Mouse (Mus musculus): ENCODE data around the gene Wdr74. TPM values are rescaled to one million over a fixed set of nuclear protein-coding genes. Genes with fewer than 3 reads are reported as not detected.

Gene Wdr74
- polyA plus RNA-seq (2015; fragmentation: Nextera tagmentation; extraction: Ambion mirVana) = 45.3 and 48.7 TPM in 2 replicates

DNA sequence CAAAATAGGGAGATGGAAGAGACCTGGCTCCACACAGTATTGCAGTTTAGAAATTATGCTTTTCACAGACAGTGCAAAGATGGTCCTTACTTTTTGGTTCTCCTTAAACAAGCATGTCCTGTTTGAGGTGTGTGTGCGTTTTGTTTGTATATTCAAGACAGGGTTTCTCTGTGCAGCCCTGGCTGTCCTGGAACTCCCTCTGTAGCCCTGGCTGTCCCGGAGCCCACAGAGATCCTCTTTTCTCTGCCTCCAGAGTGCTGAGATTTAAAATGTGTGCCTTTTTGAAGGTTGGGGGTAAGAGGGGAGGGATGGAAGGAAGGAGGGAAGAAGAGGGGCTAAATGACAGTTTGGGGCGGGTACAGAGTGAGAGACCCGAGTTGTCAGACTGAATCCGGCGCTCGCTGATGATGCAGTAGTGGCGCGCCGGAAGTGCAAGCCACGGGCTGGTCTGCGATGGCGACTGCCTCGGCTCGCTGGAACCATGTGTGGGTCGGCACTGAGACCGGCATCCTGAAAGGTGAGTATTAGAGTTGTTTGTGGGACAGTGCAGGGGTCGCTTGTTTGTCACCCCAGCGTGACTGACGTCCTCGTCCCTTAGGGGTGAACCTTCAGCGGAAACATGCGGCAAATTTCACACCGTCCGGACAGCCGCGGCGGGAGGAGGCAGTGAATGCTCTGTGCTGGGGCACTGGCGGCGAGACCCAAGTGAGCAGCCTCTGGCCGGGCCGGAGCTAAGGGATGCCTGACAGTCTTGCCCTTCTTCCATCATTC is at the start of gene Wdr74:
Wdr74 (plus strand) TSS at position 439 of the 771 bp plus-strand sequence.
- H3K4me3 ChIP-seq (ENCODE audit: low read depth, low read length) = peak within 1 kb of the TSS; percentile 73
- ATAC-seq (peak; percentile 95), DNase-seq (ENCODE audit: low spot score) (peak; percentile 90)
- peak within 1 kb of the TSS; percentile 84 for H3K4me2 ChIP-seq (replicated peaks; ENCODE audit: low read depth, low read length)
- no peak for TF ChIP-seq EP300 (IDR thresholded peaks at IDR 0.05)
- TF ChIP-seq CTCF (IDR thresholded peaks at IDR 0.05) = no peak
- peak within 1 kb of the TSS; percentile 58 for H3K9ac ChIP-seq (replicated peaks; ENCODE audit: low read depth)
- no peaks in the 10 kb centered on the region; the same call in 1 of the 2 replicates for H3K36me3 ChIP-seq (ENCODE audit: insufficient read depth, low read length)
- no peak within 1 kb of the TSS; the same call in 1 of the 2 replicates for H3K27ac ChIP-seq (ENCODE audit: low read length)
- peaks cover 3% of the 10 kb centered on the region; the same call in 1 of the 2 replicates for H3K4me1 ChIP-seq (ENCODE audit: insufficient read depth, low read depth, low read length)
- H3K27me3 ChIP-seq (replicated peaks; ENCODE audit: insufficient read depth, low read length) = no peaks in the 10 kb centered on the region
- under 1% methylated on average over 32 of the region's 32 CpGs for WGBS
- no peaks in the 10 kb centered on the region for H3K9me3 ChIP-seq (ENCODE audit: low read length)

DNA sequence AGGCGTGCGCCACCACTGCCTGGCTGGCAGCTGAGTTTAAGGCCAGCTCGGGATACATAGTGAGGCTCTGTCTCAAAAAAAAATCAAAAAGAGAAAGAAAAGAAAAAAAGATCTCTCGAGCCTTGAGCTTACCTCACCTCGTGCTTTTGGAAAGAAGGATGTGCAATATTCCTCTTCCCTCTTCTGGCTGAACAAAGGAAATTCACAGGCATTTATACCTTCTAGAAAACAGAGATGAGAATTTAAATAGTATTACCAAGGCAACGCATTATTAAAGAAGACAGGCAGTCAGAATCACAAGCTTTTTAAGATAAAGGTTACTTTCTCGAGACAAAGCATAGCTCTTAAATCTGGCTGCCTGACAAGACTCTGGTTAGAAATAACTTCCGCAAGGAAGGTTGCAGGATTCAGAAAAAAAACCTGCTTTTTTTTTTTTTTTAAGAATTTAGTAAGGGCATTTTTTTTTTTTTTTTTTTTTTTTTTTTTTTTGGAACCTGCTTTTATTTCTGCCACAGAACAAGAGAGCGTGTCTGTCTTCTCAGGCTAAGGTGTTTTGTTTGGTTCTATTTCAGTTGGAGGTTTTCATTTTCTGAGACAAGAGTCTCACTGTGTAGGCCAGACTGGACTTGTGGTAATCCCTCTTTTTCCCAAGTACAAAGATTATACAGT is 43.6 kb upstream of the Wdr74 start:
- H3K4me1 ChIP-seq (ENCODE audit: insufficient read depth, low read depth, low read length) = no peaks in the 10 kb centered on the region
- ATAC-seq (no peak), DNase-seq (ENCODE audit: low spot score) (no peak)
- no peaks in the 10 kb centered on the region for H3K27me3 ChIP-seq (replicated peaks; ENCODE audit: insufficient read depth, low read length)
- no peak for TF ChIP-seq CTCF (IDR thresholded peaks at IDR 0.05)
- no peak for TF ChIP-seq EP300 (IDR thresholded peaks at IDR 0.05)
- no peak overlapping the region for H3K4me2 ChIP-seq (replicated peaks; ENCODE audit: low read depth, low read length)
- WGBS = 50% methylated on average over 9 of the region's 9 CpGs
- no peaks in the 10 kb centered on the region for H3K36me3 ChIP-seq (ENCODE audit: insufficient read depth, low read length)
- H3K27ac ChIP-seq (ENCODE audit: low read length) = no peak overlapping the region
- H3K4me3 ChIP-seq (ENCODE audit: low read depth, low read length) = no peak overlapping the region
- no peaks in the 10 kb centered on the region for H3K9me3 ChIP-seq (ENCODE audit: low read length)
- H3K9ac ChIP-seq (replicated peaks; ENCODE audit: low read depth) = no peak overlapping the region

DNA sequence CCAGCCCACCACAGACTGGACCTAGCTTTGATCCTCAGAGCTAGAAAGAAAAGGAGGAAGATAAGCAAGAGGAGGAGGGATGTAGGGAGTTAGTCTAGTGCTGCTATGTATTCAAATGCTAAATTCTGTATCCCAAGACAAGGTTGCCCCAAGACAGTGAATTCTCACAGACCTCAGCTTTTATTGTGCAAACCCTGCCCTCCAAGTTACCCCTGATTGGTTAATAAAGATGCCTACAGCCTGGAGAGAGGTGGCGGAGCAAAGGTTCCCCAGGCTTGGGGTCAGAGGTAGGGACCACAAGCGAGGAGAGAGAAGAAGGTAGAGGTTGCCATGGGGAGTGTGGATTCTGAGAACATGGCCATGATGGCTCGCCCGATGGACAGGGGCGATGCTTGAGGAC is 42.9 kb upstream of the Wdr74 start:
- H3K9ac ChIP-seq (replicated peaks; ENCODE audit: low read depth) = no peak overlapping the region
- no peaks in the 10 kb centered on the region for H3K36me3 ChIP-seq (ENCODE audit: insufficient read depth, low read length)
- WGBS = 86% methylated on average over 5 of the region's 5 CpGs
- TF ChIP-seq CTCF (IDR thresholded peaks at IDR 0.05) = no peak
- no peak for TF ChIP-seq EP300 (IDR thresholded peaks at IDR 0.05)
- no peak overlapping the region for H3K27ac ChIP-seq (ENCODE audit: low read length)
- no peaks in the 10 kb centered on the region for H3K9me3 ChIP-seq (ENCODE audit: low read length)
- H3K4me2 ChIP-seq (replicated peaks; ENCODE audit: low read depth, low read length) = no peak overlapping the region
- H3K27me3 ChIP-seq (replicated peaks; ENCODE audit: insufficient read depth, low read length) = no peaks in the 10 kb centered on the region
- ATAC-seq (no peak), DNase-seq (ENCODE audit: low spot score) (no peak)
- H3K4me3 ChIP-seq (ENCODE audit: low read depth, low read length) = no peak overlapping the region
- H3K4me1 ChIP-seq (ENCODE audit: insufficient read depth, low read depth, low read length) = no peaks in the 10 kb centered on the region

DNA sequence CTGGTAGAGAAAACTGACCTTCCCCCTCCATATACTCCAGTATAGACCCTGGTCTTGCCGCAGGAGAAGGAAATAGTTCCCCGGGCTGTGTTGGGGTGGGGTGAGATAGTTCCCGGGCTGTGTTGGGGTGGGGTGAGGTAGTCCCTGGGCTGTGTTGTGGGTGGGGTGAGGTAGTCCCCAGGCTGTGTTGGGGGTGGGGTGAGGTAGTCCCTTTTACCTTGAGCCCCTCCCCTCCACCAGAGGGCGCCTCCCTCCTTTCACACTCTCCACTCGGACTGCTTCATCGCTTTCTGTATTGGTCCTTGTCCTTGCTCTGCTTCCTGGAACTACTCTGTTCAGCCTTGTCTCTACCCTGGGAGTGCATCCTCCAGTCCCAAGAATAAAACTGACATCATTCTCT is 40.3 kb upstream of the Wdr74 start:
- peak; percentile 81 for ATAC-seq
- WGBS = 35% methylated on average over 5 of the region's 6 CpGs
- Histone ChIP-seq H3K9me3 (ENCODE audit: low read length) (no peaks in the 10 kb centered on the region), H3K4me2 (replicated peaks; ENCODE audit: low read depth, low read length) (no peak overlapping the region), H3K4me1 (ENCODE audit: insufficient read depth, low read depth, low read length) (no peaks in the 10 kb centered on the region), H3K36me3 (ENCODE audit: insufficient read depth, low read length) (no peaks in the 10 kb centered on the region), H3K9ac (replicated peaks; ENCODE audit: low read depth) (no peak overlapping the region), H3K27me3 (replicated peaks; ENCODE audit: insufficient read depth, low read length) (no peaks in the 10 kb centered on the region), H3K27ac (ENCODE audit: low read length) (no peak overlapping the region), H3K4me3 (ENCODE audit: low read depth, low read length) (no peak overlapping the region)
- TF ChIP-seq EP300 (IDR thresholded peaks at IDR 0.05) (no peak), CTCF (IDR thresholded peaks at IDR 0.05) (peak; percentile 64)
- DNase-seq (ENCODE audit: low spot score) = peak; percentile 64

DNA sequence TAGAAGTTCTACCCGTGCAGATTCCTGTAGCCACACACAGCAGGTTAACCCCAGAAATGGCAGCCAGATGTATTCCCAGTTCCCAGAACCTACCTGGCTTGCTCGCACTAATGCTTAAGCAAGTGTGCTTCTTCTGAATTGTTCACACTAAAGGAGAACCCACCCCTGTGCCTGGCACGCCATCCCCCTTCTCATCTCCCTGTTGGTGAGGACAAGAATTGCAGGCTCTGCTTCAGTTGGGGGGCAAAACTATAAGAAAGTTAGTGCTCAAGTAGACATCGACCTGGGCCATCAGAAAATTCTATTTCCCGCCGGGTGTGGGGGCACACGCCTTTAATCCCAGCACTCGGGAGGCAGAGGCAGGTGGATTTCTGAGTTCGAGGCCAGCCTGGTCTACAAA is 36.0 kb upstream of the Wdr74 start:
- DNase-seq (ENCODE audit: low spot score) (no peak), ATAC-seq (no peak)
- H3K4me1 ChIP-seq (ENCODE audit: insufficient read depth, low read depth, low read length) = no peaks in the 10 kb centered on the region
- H3K27ac ChIP-seq (ENCODE audit: low read length) = no peak overlapping the region
- no peaks in the 10 kb centered on the region for H3K36me3 ChIP-seq (ENCODE audit: insufficient read depth, low read length)
- 76% methylated on average over 9 of the region's 9 CpGs for WGBS
- peak; percentile 15; the same call in 1 of the 2 replicates for TF ChIP-seq CTCF (IDR thresholded peaks at IDR 0.05)
- no peak for TF ChIP-seq EP300 (IDR thresholded peaks at IDR 0.05)
- no peak overlapping the region for H3K4me3 ChIP-seq (ENCODE audit: low read depth, low read length)
- H3K4me2 ChIP-seq (replicated peaks; ENCODE audit: low read depth, low read length) = no peak overlapping the region
- H3K27me3 ChIP-seq (replicated peaks; ENCODE audit: insufficient read depth, low read length) = no peaks in the 10 kb centered on the region
- H3K9me3 ChIP-seq (ENCODE audit: low read length) = no peaks in the 10 kb centered on the region
- no peak overlapping the region for H3K9ac ChIP-seq (replicated peaks; ENCODE audit: low read depth)

DNA sequence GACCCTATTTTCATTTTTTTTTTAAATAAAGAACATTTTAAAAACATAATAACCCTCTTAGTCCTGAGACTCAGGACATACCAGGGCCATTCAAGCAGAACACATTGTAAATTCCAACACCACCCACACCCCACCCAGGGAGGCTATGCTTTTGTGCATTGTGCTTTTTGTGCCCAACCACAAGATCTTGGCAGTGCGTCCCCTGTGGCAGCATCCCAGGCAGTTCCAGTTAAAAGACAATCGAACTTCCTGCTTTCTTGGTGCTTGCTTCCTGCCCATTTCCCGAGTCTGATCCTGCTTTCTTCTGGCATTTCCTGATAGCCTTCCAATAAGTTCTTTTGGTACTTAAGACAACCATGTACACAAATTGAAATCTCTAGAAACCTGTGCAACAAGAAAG is 33.2 kb upstream of the Wdr74 start:
- no peaks in the 10 kb centered on the region for H3K9me3 ChIP-seq (ENCODE audit: low read length)
- 36% methylated on average over 3 of the region's 3 CpGs for WGBS
- ATAC-seq (peak; percentile 79), DNase-seq (ENCODE audit: low spot score) (peak; percentile 46)
- TF ChIP-seq EP300 (IDR thresholded peaks at IDR 0.05) (peak; percentile 89), CTCF (IDR thresholded peaks at IDR 0.05) (peak; percentile 49)
- H3K9ac ChIP-seq (replicated peaks; ENCODE audit: low read depth) = no peak overlapping the region
- no peaks in the 10 kb centered on the region for H3K4me1 ChIP-seq (ENCODE audit: insufficient read depth, low read depth, low read length)
- no peaks in the 10 kb centered on the region for H3K27me3 ChIP-seq (replicated peaks; ENCODE audit: insufficient read depth, low read length)
- H3K27ac ChIP-seq (ENCODE audit: low read length) = 0 out of 2 replicates have a peak overlapping the region, but pooled peaks have one; percentile 54
- H3K4me2 ChIP-seq (replicated peaks; ENCODE audit: low read depth, low read length) = no peak overlapping the region
- H3K4me3 ChIP-seq (ENCODE audit: low read depth, low read length) = no peak overlapping the region
- peaks cover under 1% of the 10 kb centered on the region for H3K36me3 ChIP-seq (ENCODE audit: insufficient read depth, low read length)

All from lung, postnatal 0 days (tissue).